Mouse (Mus musculus) liver, postnatal 0 days (tissue): Measurements from ENCODE around the gene Chn1.

Source experiments
- CTCF ChIP-seq: sonication (generic); IDR thresholded peaks from 2 replicates; pipeline ENCODE4 v1.5.1; 2016; ENCODE audit warnings: antibody characterized with exemption, low read depth
- EP300 ChIP-seq: IDR thresholded peaks from 2 replicates; pipeline ENCODE4 v1.6.1; 2016; ENCODE audit warnings: antibody characterized with exemption, low read depth, mild to moderate bottlenecking

GRCm38 (mm10) chr2:73759899-73760298, 15.2 kb downstream of the Chn1 start:
- no peak for TF ChIP-seq CTCF
- no peak for TF ChIP-seq EP300
